ENCODE assay signal across 30 mouse cellular contexts in genomic region chr12:24383016-24383415, GRCm38 (mm10).
"Had no signal": no experiment of that assay in that cellular context is flagged by ENCODE, and none has a peak within 500 bp of the region (broad histone marks: within the 10 kb centered on the region; RNA-seq: fewer than 3 reads in every experiment).

No protein-coding gene starts in this region.

- DNase-seq: left cerebral cortex, postnatal 4 days; liver, embryonic 13.5 days; lung, adult 18-20 months; lung, adult 2 months; lung, embryonic 14.5 days; lung, postnatal 10 days; lung, postnatal 14 days; lung, postnatal 4 days; midbrain, embryonic 14.5 days had no signal

- H3K27me3 ChIP-seq: limb, embryonic 12.5 days; limb, embryonic 13.5 days; limb, embryonic 15.5 days; liver, embryonic 12.5 days; liver, embryonic 13.5 days; liver, embryonic 15.5 days; lung, embryonic 15.5 days; megakaryocyte, embryonic 14.5 days; midbrain, embryonic 12.5 days; midbrain, embryonic 13.5 days; midbrain, embryonic 15.5 days; neural tube, embryonic 12.5 days; neural tube, embryonic 13.5 days had no signal

- H3K4me2 ChIP-seq: limb, embryonic 12.5 days; limb, embryonic 13.5 days; limb, embryonic 15.5 days; liver, embryonic 11.5 days; liver, embryonic 12.5 days; liver, embryonic 13.5 days; liver, embryonic 15.5 days; lung, embryonic 14.5 days; lung, embryonic 15.5 days; midbrain, embryonic 11.5 days; midbrain, embryonic 12.5 days; midbrain, embryonic 13.5 days; midbrain, embryonic 15.5 days; neural tube, embryonic 12.5 days; neural tube, embryonic 13.5 days had no signal

- H3K4me3 ChIP-seq: limb, embryonic 10.5 days; limb, embryonic 12.5 days; limb, embryonic 13.5 days; limb, embryonic 15.5 days; liver, embryonic 12.5 days; liver, embryonic 13.5 days; liver, embryonic 15.5 days; lung, embryonic 15.5 days; megakaryocyte, embryonic 14.5 days; midbrain, embryonic 10.5 days; midbrain, embryonic 12.5 days; midbrain, embryonic 13.5 days; midbrain, embryonic 15.5 days; myocyte; neural tube, embryonic 12.5 days; neural tube, embryonic 13.5 days had no signal

- H3K27ac ChIP-seq: limb, embryonic 10.5 days; limb, embryonic 12.5 days; limb, embryonic 13.5 days; limb, embryonic 15.5 days; liver, embryonic 12.5 days; liver, embryonic 13.5 days; liver, embryonic 14.5 days; liver, embryonic 15.5 days; lung, embryonic 15.5 days; macrophage; midbrain, embryonic 10.5 days; midbrain, embryonic 12.5 days; midbrain, embryonic 13.5 days; midbrain, embryonic 15.5 days; neural tube, embryonic 12.5 days; neural tube, embryonic 13.5 days had no signal

- H3K36me3 ChIP-seq: limb, embryonic 10.5 days; limb, embryonic 12.5 days; limb, embryonic 13.5 days; limb, embryonic 15.5 days; liver, embryonic 12.5 days; liver, embryonic 13.5 days; liver, embryonic 15.5 days; lung, embryonic 15.5 days; midbrain, embryonic 10.5 days; midbrain, embryonic 12.5 days; midbrain, embryonic 13.5 days; midbrain, embryonic 15.5 days; neural tube, embryonic 12.5 days; neural tube, embryonic 13.5 days had no signal

- H3K4me1 ChIP-seq: limb, embryonic 10.5 days; limb, embryonic 12.5 days; limb, embryonic 13.5 days; limb, embryonic 15.5 days; liver, embryonic 12.5 days; liver, embryonic 13.5 days; liver, embryonic 15.5 days; lung, embryonic 15.5 days; megakaryocyte, embryonic 14.5 days; midbrain, embryonic 10.5 days; midbrain, embryonic 12.5 days; midbrain, embryonic 13.5 days; midbrain, embryonic 15.5 days; neural tube, embryonic 12.5 days; neural tube, embryonic 13.5 days had no signal

- H3K9ac ChIP-seq: limb, embryonic 12.5 days; limb, embryonic 13.5 days; limb, embryonic 15.5 days; liver, embryonic 12.5 days; liver, embryonic 13.5 days; liver, embryonic 14.5 days; liver, embryonic 15.5 days; lung, embryonic 14.5 days; lung, embryonic 15.5 days; midbrain, embryonic 12.5 days; midbrain, embryonic 13.5 days; midbrain, embryonic 15.5 days; neural tube, embryonic 12.5 days; neural tube, embryonic 13.5 days had no signal

- H3K9me3 ChIP-seq: limb, embryonic 15.5 days had no signal

- ATAC-seq: liver, embryonic 12.5 days; lung, postnatal 0 days; midbrain, embryonic 13.5 days; midbrain, embryonic 15.5 days; midbrain, embryonic 16.5 days had no signal
